Mouse (Mus musculus) urinary bladder, adult 18-20 months (tissue): ENCODE results near the gene Epm2a.
"Not testable (repeated sequence)": the region's sequence is repeated elsewhere in the genome, so short reads cannot be mapped to it uniquely, and the experiment has no call there.

Experiments
- DNase-seq, 2 experiments: peaks; one replicate each; pipeline ENCODE4 v3.0.0; 2022; ENCODE audit warnings: low spot score in 2 of 2, mixed read lengths in 2 of 2

Epm2a gene

DNA sequence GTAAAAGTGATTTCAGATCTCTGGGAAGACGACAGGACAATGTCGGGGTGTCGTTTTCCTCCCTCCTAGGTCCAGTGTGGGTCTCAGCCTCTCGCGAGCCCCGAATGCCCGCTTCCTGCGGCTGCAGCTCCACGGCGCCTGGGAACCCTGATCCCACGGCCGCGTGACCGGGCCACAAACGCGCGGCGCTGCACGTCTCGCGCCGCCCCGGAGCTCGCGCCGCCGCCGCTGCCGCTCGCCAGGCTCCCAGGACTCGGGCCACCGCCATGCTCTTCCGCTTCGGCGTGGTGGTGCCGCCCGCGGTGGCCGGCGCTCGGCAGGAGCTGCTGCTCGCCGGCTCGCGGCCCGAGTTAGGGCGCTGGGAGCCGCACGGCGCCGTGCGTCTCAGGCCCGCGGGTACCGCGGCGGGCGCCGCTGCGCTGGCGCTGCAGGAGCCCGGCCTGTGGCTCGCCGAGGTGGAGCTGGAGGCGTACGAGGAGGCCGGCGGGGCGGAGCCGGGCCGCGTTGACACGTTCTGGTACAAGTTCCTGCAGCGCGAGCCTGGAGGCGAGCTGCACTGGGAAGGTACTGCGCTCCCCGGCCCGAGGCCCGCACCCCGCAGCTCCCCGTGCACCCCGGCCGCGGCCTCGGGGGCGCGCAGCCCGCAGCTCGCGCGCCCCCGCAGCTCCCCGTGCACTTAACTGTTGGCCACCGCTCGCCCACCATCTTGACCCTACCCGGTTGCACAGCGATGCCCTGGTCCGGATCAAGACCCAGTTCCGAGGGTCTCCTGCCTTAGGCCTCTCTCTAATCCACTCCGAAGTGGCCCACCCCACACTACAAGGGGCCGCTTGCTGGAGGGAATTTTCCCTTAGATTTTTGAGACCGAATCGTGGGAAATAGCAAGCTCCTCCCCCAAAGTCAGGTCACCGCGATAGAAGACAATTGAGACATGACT, at the start of gene Epm2a:
Gene Epm2a (plus strand): TSS at position 200 of the 937 bp plus-strand sequence.
- peak; percentile 74 to 82 for DNase-seq

DNA sequence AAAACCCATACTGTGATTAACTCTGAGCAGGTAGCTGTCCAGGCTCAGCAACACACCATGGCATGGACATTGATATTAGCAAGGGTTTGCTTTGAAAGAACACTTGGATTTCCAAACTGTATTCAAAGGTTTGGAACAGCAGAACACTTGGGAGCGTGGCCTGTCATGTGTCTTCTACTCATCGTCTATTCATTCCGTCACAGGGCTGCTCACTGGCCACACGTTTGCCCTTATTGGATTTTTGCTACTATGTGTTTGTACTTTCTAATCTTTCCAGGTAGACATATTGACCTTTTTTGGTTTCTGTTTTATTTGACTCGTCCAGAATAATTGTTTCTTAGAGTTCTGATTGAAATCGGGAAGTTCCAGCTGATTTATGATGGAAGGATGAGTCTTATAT, 44.8 kb upstream of the Epm2a start:
- DNase-seq: no peak

DNA sequence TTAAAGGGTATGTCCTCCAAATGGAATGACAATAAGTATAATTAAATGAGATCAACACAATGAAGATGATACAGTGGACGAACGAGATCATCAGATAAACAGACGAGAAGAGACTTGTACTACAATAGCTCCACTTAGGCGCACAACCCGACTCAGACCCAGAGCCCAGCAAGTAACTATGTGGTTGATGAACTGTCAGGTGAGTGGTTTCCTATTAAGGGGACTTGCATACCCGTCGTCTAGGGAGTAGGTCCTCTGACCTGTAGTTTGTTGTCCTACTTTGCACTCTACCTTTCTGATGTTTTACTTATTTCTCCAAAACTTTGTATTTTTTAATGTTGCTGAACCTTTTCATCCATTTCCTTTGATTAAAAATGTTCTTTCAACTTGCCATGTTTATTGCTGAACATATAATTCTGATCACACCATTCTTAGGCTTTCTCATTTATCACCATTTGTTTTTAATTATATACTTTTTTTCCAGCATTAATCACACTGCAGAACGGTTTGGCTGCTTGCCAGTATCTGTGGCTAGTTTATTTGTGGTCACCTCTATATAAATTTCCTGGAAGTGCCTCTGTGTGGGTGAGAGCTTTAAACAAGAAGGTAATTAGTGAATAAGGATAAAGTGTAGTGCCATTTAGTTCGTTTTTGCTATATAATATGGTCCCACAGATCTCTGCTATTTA, 37.7 kb upstream of the Epm2a start:
- no peak for DNase-seq

DNA sequence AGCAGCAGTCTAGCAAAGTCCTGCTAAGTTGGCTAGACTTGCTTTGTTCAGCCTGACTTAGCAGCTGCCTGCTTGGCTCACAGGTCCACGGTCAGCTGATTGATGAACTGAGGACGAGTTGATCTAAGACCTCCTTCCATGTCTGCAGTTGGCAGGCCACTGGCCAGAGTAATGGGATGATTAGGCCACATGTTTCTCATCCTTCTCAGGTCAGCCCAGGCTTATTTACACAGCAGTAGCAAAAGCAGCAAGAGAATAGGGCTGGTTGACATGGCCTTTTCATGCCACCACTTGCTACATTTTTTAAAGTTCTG, 37.2 kb upstream of the Epm2a start:
- no peak for DNase-seq

DNA sequence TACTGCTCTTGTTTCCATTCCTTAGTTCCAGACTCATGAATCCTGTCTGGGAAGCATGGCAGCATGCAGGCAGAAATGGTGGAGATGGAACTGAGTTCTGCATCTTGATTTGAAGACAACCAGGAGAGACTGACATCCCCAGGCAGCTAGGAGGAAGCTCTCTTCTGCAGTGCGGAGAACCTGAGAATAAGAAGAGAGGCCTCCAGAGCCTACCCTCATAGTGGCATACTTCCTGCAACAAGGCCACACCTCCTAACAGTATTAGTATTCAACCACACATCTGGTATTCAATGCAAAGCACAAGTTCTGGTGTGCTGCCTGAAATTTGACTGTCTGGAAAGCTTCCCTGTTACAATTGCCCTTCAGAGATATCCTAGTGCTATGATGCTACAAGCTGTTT, 33.3 kb upstream of the Epm2a start:
- no peak for DNase-seq

DNA sequence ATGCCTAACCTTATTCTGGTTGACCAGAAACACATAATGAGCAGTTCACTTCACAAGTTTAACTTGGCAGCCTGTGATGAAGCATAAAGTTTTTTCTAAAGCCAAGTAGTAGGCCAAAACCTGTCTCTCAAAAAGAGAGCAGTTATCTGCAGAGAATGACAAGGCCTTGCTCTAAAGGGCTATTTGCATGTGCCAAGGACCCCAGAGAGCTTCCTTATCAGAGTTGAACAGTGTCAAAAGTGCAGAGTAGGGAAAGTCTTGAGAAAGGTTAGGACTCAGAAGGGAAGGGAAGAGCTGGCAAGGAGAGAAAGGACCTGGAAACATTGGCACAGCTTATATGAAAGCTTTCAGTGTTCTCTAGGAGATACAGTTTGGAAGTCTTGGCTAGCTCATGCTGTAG, 32.7 kb upstream of the Epm2a start:
- DNase-seq: no peak

DNA sequence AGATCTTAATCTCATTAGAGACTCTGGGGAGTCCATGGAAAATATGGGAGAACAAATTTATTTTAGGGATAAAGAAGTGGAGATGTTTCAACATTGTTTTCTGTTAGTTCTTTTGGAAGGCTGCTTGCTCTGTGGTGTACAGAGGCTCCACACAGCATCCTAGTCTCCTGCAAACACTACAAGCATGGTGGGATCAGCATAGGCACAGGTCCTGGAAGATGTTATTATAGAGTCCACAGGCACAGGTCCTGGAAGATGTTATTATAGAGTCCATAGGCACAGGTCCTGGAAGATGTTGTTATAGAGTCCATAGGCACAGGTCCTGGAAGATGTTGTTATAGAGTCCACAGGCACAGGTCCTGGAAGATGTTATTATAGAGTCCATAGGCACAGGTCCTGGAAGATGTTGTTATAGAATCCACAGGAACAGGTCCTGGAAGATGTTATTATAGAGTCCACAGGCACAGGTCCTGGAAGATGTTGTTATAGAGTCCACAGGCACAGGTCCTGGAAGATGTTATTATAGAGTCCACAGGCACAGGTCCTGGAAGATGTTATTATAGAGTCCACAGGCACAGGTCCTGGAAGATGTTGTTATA, 25.2 kb upstream of the Epm2a start:
- not testable (repeated sequence) for DNase-seq

DNA sequence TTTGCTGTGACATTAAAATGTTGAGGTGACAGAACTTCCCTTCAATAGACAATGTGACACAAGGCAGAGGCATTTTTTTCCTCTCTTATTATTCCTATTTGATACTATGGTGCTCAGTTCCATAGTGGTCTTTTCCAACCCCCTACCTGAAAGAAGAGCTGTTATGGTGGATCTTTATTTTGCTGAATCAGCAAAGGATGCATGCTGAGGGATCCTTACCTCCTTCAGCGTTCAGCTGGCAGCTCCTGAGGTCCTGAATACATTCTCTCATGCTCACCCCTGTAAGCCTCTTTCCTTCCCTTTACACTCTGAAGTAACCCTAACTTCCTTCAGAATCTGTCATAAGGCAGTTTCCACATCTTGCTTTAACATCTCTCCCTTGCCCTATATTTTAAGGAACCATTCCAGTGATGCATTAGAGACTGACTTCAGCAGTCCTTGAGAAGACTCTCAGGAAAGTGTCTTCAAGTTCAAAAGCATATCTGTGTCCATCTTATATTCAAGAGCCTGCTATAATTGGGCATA, 23.7 kb upstream of the Epm2a start:
- DNase-seq: no peak

DNA sequence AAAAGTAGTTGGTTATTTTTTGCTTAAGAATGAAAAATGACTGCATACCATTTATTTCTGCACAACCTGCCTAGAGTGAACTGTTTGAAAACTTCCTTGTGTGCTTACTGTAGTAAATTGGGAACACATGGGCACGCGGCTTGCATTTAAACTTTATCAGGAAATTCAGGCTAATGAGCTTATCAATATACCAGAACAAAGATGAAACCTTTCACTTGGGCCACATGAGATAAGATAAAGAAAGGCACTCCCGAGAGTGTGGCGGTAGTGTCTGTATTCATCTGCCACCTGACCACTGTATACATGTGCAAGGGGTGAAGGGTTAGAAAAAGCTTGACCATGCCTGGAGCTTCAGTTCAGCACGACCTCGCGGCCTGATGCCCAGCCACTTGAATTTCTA, 20.9 kb upstream of the Epm2a start:
- DNase-seq: no peak

DNA sequence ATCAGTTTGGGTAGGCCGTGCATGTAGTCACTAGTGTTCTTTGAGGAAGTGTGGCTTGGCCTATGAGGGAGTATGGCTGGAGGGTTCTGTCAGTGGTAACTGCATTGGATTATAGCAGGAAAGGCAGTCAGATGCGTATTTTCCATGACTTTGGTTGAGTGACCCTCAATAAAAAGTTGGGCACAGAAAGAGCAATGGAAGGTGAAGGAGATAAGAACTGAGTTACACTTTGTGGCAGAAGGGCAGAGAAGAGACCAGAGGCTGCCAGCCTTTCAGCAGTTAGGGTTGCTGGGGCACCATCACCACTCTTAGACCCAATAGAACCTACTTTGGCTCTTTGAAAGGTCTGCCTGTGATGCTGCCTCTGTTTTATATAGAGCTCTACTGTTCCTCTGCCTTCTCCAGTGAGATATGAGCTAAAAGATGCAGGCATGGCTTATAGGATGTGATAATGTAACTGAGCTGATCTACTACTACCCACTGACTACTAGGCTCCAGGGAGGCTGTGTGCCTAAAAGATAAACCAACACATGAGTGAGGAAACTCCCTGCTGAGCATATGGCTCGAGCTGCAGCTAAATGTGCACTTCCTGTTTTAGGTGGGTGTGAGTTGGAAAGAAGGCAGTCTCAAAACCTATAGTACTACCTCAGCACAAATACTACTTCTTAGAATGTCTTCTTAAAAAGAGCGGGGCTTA, 19.9 kb upstream of the Epm2a start:
- DNase-seq: no peak

DNA sequence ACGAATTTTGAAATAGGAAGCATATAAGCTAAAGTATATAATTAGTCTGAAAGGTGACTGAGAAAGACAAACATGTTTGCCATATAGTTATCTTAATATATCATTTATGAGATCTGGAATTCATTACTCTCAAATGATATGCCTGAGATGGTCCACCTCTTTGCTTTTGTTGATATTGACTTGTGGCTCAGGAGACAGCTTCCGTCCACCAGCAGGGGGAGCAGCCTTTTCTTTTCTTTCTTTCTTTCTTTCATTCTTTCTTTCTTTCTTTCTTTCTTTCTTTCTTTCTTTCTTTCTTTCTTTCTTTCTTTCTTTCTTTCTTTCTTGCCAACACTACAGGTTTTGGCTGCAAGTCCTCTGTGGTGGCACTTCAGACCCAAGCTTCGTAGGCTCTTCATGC, 16.7 kb upstream of the Epm2a start:
- no peak for DNase-seq

DNA sequence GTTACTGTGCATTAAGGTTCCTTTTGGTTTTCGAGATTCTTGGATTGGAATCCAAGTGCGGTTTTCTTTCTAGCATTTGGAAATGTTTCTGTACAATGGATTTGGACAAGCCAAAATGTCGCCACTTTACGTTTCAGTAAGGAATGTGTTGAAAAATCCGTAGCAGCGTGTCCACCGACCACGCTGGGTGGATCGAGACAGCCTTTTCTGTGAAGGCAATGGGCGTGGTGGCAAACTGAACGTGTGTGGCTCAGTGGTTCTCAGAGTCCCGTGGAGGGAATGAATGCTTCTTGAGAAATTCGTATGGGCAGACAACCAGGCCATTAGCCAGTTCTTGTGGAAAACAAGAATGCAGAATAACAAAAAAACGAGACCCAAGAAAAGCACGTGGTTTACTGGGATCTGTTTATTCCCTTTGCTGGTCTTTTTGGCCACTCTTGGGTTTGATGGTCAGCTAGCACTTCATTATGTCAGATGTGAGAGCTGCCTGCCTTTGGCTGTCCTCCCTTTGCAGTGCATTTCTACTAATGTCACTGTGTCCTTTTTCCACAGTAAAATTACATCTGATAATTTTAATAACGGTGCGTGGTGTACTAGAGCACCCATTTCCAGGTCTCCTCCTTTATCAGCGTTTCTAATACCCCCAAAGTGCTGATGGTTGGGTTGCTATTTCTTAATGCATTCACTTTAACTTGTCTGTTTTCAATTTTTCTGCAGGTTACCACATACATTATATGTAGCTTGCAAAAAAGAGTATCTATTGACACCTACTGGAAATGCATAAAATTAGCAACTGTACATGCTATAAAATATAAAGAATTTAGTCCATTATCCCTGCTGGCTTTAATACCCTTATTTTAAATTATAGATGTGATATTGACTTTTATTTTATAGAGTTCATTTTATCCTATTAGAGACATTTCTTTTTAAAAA, 1.6 kb downstream of the Epm2a start:
- no peak for DNase-seq

DNA sequence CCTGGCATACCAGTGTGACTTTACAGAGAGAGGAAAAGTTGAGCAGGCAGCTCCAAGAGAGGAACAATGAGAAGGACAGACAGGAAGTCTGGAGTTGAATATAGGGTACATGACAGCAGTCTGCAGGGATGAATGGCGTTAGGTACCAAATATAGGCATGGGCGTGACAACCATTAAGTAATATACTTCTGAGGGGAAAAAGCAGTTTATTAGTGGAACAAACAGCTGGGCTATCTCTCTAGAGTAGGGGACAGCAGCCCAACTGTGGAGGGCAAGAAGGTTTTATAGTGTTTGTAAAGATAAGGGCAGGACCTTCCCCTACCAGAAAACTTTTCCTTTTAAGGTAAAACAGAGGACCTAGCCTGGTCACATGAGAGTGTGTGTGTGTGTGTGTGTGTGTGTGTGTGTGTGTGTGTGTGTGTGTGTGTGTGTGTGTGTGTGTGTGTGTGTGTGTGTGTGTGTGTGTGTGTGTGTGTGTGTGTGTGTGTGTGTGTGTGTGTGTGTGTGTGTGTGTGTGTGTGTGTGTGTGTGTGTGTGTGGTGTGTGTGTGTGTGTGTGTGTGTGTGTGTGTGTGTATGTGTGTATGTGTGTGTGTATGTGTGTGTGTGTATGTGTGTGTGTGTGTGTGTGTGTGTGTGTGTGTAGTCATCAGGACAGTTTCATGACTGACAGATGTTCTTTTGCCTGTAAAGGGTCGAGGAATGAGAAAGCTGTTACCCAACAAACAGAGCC, 7.2 kb downstream of the Epm2a start:
- not testable (repeated sequence) for DNase-seq

DNA sequence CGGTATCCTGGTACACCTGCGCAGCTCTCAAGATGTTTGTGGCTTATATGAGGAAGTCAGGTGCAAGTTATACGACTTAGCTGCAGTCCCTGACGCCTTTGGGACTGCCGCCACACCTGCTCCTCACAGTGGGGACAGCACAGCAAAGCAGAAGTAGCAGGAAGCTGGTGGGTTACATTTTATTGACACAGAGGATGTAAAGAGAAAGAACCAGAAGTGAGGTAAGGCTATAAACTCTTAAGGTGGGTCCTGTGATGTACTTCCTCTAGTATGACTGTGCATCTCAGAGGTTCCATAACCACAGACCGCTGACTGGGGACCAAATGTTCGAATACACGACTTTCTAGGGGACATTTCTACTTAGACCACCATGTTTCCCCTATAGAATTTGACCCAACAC, 11.4 kb downstream of the Epm2a start:
- DNase-seq: no peak

DNA sequence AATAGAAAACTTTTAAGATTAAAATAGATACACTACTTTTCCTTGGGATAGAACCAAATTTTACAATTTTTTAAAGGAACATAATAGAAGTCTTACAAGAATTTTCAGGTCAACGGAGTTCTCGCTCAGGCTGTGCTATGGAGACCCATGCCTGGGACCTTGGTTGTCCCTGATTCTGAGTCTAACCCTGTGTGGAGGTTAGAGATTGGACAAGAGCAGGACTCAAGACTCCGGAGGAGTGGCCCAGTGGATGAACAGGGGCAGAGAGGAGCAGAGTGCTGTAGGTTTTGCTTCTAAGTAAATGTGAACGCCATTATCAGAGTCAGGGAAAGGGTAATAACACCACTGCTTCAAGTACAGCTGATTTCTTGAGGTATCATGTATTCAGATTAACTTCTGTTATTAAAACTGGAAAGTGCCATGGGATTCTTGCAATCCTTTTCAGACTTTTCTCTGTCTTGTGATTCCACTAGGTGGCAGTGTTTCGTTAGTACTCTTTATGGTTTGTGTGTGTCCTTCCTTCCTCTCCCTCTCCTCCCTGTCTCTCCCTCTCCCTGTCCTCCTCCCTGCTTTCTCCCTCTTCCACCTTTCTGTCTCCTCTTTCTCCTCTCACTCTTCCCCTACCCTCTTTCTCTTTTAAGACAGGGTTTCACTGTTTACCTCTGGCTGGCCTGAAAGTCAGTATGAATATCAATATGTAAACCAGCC, 18.9 kb downstream of the Epm2a start:
- no peak for DNase-seq

DNA sequence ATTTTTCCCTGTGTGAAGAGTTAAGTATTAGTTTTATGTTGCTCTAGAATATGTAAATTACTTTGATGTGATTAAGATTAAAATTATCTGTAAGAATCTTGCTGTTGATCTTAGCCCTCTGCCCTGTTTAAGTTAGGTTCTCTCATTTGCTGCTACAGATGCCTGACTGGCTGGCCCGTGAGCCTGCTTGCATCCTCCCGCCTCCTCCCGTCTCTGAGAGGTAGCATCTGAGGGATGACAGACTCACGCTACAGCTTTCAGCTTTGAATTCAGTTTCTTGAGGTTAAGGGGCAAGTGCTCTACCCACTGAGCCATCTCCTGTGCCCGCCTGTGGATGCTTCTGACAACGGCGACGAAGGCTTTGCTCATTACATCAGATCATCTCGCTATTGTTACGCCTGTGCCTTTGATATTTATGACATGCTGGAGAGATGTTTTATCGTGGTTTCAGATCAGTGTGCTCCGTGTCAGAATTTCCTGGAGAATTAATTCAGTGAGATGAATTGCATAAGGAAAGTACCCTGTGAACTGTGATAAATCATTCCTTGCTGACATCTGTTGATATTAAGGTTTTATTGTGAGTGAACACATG, 19.8 kb downstream of the Epm2a start:
- no peak for DNase-seq

DNA sequence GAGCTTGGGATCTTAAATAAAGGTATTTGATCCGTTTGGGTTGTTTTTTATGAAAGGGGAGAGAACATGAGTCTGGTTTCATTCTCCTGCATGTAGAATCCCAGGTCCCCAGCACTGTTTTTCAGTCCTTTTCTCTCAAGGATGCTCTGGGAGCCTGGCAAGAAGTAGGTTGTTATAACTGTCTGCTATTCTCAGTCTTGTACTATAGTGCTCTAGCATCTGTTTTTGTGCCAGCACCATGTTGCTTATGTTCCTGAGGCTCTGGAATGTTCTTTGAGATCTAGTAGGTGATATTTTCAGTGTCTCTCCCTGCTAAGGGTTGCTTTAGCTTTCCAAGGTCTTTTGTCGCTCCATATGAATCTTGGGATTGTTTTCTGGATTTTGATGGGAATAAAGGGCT, 38.1 kb downstream of the Epm2a start:
- no peak for DNase-seq

DNA sequence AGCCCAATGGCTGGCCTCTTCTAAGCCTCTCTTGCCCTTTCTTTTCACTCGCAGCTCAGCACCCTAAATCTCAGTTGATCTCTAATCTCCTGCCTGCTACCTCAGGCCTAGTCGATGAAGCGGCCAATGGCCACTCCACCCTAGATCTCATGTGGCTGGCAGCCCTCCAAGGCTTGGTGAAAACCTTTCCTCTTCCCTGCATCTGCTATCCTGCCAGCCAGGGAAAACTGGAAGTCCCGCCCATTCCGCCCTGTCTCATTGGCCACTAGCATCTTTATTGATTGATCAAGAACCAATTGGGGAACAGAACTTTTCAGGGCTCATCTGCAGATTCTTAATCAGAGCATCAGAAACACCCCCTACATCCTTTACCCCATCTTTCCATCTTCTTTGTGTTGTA, 67.7 kb downstream of the Epm2a start:
- no peak for DNase-seq

DNA sequence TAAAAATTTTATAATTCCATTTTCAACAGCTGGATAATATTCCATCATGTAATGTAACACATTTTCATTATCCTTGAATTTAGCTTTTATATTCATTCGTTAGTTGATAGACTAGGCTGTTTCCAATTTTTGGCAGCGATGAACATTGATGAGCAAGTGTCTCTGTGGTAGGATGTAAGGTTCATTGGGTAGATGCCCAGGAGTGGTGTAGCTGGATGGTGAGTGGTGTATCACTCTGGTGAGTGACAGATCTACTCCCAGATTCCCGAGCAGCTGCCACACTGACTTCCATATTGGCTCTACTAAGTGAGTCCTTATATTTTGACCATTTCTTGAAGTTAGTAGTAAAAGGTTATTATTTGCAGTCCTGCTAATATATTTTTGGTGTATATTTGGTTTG, 76.9 kb downstream of the Epm2a start:
- no peak for DNase-seq
